Mouse (Mus musculus) forebrain, embryonic 11.5 days (tissue): ENCODE results near the gene Enho. TPM values are rescaled to one million over a fixed set of nuclear protein-coding genes. Genes with fewer than 3 reads are reported as not detected.

ENCODE experiments used
- ATAC-seq: fragments of 200-750 bp; cut with Nextera tagmentation; replicated peaks from 2 replicates; pipeline ENCODE4 v1.8.0; 2017; ENCODE audit warnings: moderate TSS enrichment; ENCODE audit not compliant: low FRiP score
- DNase-seq: peaks from one replicate; pipeline ENCODE4 v3.0.0-alpha.2; 2017; ENCODE audit warnings: low spot score
- H3K27ac ChIP-seq: fragments of 300-500 bp; sonication (generic); 2 replicates; pipeline ENCODE4 v1.5.1; 2014; ENCODE audit warnings: low read depth, low read length
- H3K27me3 ChIP-seq: fragments of 300-500 bp; sonication (generic); 2 replicates; pipeline ENCODE4 v1.6.1; 2014; ENCODE audit warnings: mild to moderate bottlenecking, low read length, mixed read lengths; ENCODE audit not compliant: control insufficient read depth, insufficient read depth
- H3K36me3 ChIP-seq: fragments of 300-500 bp; sonication (generic); 2 replicates; pipeline ENCODE4 v1.6.1; 2014; ENCODE audit warnings: mild to moderate bottlenecking, low read length, moderate library complexity, mixed read lengths; ENCODE audit not compliant: control insufficient read depth, insufficient read depth
- H3K4me1 ChIP-seq: fragments of 300-500 bp; sonication (generic); replicated peaks from 2 replicates; pipeline ENCODE4 v1.6.1; 2014; ENCODE audit warnings: low read length, mixed read lengths; ENCODE audit not compliant: control insufficient read depth, insufficient read depth
- H3K4me2 ChIP-seq: fragments of 300-500 bp; sonication (generic); 2 replicates; pipeline ENCODE4 v1.6.1; 2014; ENCODE audit warnings: low read depth, mild to moderate bottlenecking, low read length, moderate library complexity, mixed read lengths; ENCODE audit not compliant: severe bottlenecking
- H3K4me3 ChIP-seq: fragments of 300-500 bp; sonication (generic); 2 replicates; pipeline ENCODE4 v1.5.1; 2014; ENCODE audit warnings: low read depth, low read length
- H3K9ac ChIP-seq: fragments of 300-500 bp; sonication (generic); 2 replicates; pipeline ENCODE4 v1.6.1; 2014; ENCODE audit warnings: low read length
- H3K9me3 ChIP-seq: fragments of 300-500 bp; sonication (generic); 2 replicates; pipeline ENCODE4 v1.6.1; 2016; ENCODE audit warnings: low read length, mixed read lengths; ENCODE audit not compliant: control insufficient read depth
- WGBS: fragments of 180-500 bp; shearing (Covaris S2); extraction: QIAGEN DNeasy Blood & Tissue Kit; methylation state at CpG from one replicate; pipeline ENCODE4 v1.1.7; 2014; 5-methylcytosine and 5-hydroxymethylcytosine counted together
- polyA plus RNA-seq: library from polyadenylated mRNA; unstranded; fragments of >200 nt; fragmentation: Nextera tagmentation; extraction: Ambion mirVana; gene quantifications from 2 replicates; pipeline ENCODE4 v1.2.1, GENCODE M21; 2014

Gene Enho
- polyA plus RNA-seq, 1 experiment from 2014 or later: 28.1 TPM

DNA sequence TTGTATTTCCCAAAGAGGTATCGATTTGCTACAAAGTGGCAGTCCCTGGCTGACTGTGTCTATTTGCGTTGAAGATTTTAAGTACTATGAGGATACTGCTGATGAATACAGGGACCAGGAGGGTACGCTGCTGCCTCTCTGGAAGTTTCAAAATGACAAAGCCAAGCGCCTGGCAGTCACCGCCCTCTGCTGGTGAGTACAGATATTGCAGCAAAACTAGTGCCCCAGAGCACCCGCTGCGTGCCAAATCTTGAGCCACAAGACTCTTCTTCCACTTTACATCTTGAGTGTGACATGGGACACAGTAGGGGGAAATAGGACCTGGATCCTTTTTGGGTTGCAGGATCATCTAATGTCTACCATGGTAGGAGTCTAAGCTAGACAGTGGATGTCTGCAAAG, 26.0 kb downstream of the Enho start:
- peaks cover 18% of the 10 kb centered on the region for H3K4me1 ChIP-seq

GRCm38 (mm10) chr4:41612166-41612565, 28.0 kb downstream of the Enho start:
- peak; percentile 66 for DNase-seq
- Histone ChIP-seq H3K27ac (peak overlapping the region; percentile 73; the same call in 1 of the 2 replicates), H3K9ac (no peak overlapping the region), H3K9me3 (no peaks in the 10 kb centered on the region), H3K4me2 (0 out of 2 replicates have a peak overlapping the region, but pooled peaks have one; percentile 5), H3K27me3 (no peaks in the 10 kb centered on the region; the same call in 1 of the 2 replicates), H3K4me3 (no peak overlapping the region), H3K36me3 (no peaks in the 10 kb centered on the region), H3K4me1 (peaks cover 15% of the 10 kb centered on the region; the same call in 1 of the 2 replicates)
- peak; percentile 76 for ATAC-seq
- 38% methylated on average over 8 of the region's 8 CpGs for WGBS

More for the DNA sequence above, 26.0 kb downstream of the Enho start:
- Histone ChIP-seq H3K4me3 (no peak overlapping the region), H3K27me3 (no peaks in the 10 kb centered on the region), H3K4me2 (no peak overlapping the region), H3K36me3 (no peaks in the 10 kb centered on the region), H3K9me3 (no peaks in the 10 kb centered on the region), H3K9ac (no peak overlapping the region), H3K27ac (no peak overlapping the region)
- no peak for ATAC-seq
- DNase-seq: peak; percentile 88
- WGBS: 10% methylated on average over 7 of the region's 7 CpGs

DNA sequence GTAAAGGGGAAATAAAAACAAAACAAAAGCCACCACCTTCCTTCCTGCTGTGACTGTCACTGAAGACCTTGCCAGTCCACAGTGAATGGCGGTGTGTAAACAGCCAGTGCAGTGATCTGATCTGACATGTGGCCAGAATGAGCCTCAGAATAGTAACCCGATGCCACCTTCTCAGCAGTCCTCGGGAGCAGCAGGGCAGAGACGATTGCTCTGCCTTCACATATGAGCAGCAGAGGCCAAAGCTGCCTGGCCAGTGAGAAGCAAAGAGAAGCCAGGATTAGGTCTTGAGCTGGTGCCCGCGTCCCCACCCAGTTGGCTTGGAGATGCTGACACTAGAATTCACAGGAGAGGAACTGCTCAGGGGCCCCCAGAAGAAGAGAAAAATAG, 29.5 kb downstream of the Enho start:
- no peaks in the 10 kb centered on the region for H3K36me3 ChIP-seq
- no peak overlapping the region for H3K4me2 ChIP-seq
- peaks cover 15% of the 10 kb centered on the region; the same call in 1 of the 2 replicates for H3K4me1 ChIP-seq
- H3K27ac ChIP-seq: no peak overlapping the region
- H3K4me3 ChIP-seq: no peak overlapping the region
- H3K27me3 ChIP-seq: no peaks in the 10 kb centered on the region; the same call in 1 of the 2 replicates
- 45% methylated on average over 6 of the region's 6 CpGs for WGBS
- ATAC-seq: no peak
- no peak for DNase-seq
- H3K9me3 ChIP-seq: no peaks in the 10 kb centered on the region
- H3K9ac ChIP-seq: no peak overlapping the region

GRCm38 (mm10) chr4:41609681-41610593, 30.2 kb downstream of the Enho start:
- Histone ChIP-seq H3K27me3 (no peaks in the 10 kb centered on the region; the same call in 1 of the 2 replicates), H3K4me3 (no peak overlapping the region), H3K4me1 (peaks cover 15% of the 10 kb centered on the region; the same call in 1 of the 2 replicates), H3K9ac (no peak overlapping the region), H3K36me3 (no peaks in the 10 kb centered on the region), H3K4me2 (no peak overlapping the region), H3K9me3 (no peaks in the 10 kb centered on the region), H3K27ac (no peak overlapping the region)
- 83% methylated on average over 10 of the region's 10 CpGs for WGBS
- no peak for ATAC-seq
- DNase-seq: no peak

DNA sequence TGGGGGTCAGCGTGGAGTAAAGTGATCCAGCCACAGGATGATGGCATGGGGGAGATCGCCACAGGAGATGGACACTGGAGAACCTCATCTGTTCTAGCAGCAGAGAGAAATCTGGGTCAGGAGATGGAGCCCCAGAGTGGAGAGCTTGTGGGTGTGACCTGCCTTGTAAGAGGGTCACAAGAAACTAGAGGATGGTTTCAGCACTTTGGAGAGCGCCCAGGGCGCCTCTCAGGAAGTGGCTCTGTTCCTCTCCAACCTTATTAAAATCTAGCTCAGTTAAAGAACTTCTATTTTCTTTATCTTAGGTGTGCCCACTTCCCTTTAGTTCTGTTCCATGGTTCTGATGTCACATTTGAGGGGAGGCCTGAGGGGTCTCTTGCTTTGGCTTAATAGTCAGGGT, 33.3 kb downstream of the Enho start:
- Histone ChIP-seq H3K4me3 (no peak overlapping the region), H3K27me3 (no peaks in the 10 kb centered on the region; the same call in 1 of the 2 replicates), H3K9me3 (no peaks in the 10 kb centered on the region), H3K4me2 (no peak overlapping the region), H3K4me1 (peaks cover 4% of the 10 kb centered on the region; the same call in 1 of the 2 replicates), H3K9ac (no peak overlapping the region), H3K27ac (no peak overlapping the region), H3K36me3 (no peaks in the 10 kb centered on the region)
- DNase-seq (peak; percentile 72), ATAC-seq (no peak)
- whole genome bisulfite sequencing: 39% methylated on average over 4 of the region's 4 CpGs

DNA sequence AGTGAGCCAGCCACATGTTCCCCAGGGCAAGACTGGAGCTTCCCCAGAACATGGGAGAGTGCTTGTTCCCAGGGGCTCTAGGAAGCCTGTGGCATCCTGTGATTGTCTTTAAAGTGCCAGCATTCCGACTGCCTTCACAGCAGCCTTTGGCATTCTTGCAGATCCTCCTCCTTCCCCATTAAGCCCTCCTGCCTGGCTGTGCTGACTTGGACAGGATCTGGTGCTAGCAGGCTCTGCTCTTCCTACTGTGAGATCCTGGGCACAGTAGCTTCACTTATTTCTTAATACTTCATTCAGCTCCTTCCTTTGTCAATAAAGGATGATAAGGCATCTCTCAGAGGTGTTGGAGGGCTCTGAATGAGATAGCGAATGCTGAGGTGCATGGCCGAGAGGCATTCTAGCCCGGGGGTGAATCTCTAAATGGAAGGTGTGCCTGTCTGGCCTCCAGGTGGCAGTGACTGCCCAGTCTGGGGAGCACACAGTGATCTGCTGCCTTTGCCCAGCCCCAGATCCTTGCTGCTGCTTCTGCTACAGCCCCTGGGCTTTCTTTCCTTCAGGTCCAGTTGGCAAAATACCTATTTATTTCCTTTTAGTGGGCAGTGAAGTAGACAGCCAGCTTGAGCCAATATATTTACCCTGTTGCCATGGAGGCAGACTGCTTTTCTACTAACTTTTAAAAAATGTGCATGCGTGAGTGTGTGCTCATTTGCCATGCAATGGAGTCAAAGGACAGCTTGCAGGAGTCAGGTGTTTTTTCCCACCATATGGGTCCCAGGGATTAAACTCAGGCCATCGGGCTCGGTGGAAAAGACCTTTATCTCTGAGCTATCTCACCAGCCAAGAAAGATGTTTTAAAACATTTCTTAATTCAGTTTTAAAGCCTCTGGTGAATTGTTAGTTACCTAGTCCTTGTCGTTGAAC, 35.4 kb downstream of the Enho start:
- ATAC-seq (no peak), DNase-seq (no peak)
- no peaks in the 10 kb centered on the region for H3K36me3 ChIP-seq
- no peaks in the 10 kb centered on the region for H3K9me3 ChIP-seq
- 0 out of 2 replicates have a peak, but pooled peaks cover 2% of the 10 kb centered on the region for H3K4me1 ChIP-seq
- H3K4me2 ChIP-seq: no peak overlapping the region
- no peak overlapping the region for H3K9ac ChIP-seq
- H3K4me3 ChIP-seq: no peak overlapping the region
- H3K27ac ChIP-seq: no peak overlapping the region
- WGBS: 42% methylated on average over 8 of the region's 8 CpGs
- no peaks in the 10 kb centered on the region; the same call in 1 of the 2 replicates for H3K27me3 ChIP-seq

GRCm38 (mm10) chr4:41602818-41603217, 37.3 kb downstream of the Enho start:
- H3K9ac ChIP-seq: no peak overlapping the region
- H3K4me2 ChIP-seq: no peak overlapping the region
- H3K27ac ChIP-seq: no peak overlapping the region
- H3K36me3 ChIP-seq: no peaks in the 10 kb centered on the region
- no peak overlapping the region for H3K4me3 ChIP-seq
- ATAC-seq: no peak
- no peaks in the 10 kb centered on the region for H3K9me3 ChIP-seq
- no peak for DNase-seq
- WGBS: 21% methylated on average over 4 of the region's 4 CpGs
- H3K27me3 ChIP-seq: no peaks in the 10 kb centered on the region; the same call in 1 of the 2 replicates
- no peaks in the 10 kb centered on the region for H3K4me1 ChIP-seq
